Mouse (Mus musculus) embryo, embryonic 10 days (tissue): ENCODE data around the gene Hist1h2ak.
A peak's percentile ranks its signal among the peaks of the same experiment; 100 is the strongest.
"Not testable (repeated sequence)": the region's sequence is repeated elsewhere in the genome, so short reads cannot be mapped to it uniquely, and the experiment has no call there.

Experiments used
- DNase-seq: peaks from one replicate; pipeline ENCODE4 v3.0.0-alpha.2; 2015; ENCODE audit warnings: low spot score

Hist1h2ak gene

GRCm38 (mm10) chr13:21753524-21754285 lies at the start of gene Hist1h2ak, which contains the start of gene Hist1h2bn:
TSS of gene Hist1h2ak (minus strand) at chr13:21753827.
TSS of gene Hist1h2bn (plus strand) at chr13:21754123.
- DNase-seq = peak; percentile 94

- not testable (repeated sequence) for DNase-seq
Measured at GRCm38 (mm10) chr13:21803058-21803457, 49.4 kb upstream of the Hist1h2ak start.

- DNase-seq = not testable (repeated sequence)
Measured at GRCm38 (mm10) chr13:21797163-21797562, 43.5 kb upstream of the Hist1h2ak start.

- DNase-seq = peak; percentile 3
Measured at GRCm38 (mm10) chr13:21795584-21795983, 42.0 kb upstream of the Hist1h2ak start.

- peak; percentile 28 for DNase-seq
Measured at GRCm38 (mm10) chr13:21790601-21791283, 37.1 kb upstream of the Hist1h2ak start.

- DNase-seq = peak; percentile 4
Measured at GRCm38 (mm10) chr13:21789925-21790324, 36.3 kb upstream of the Hist1h2ak start.

- DNase-seq = peak; percentile 70
Measured at GRCm38 (mm10) chr13:21787760-21788593, 34.4 kb upstream of the Hist1h2ak start.

GRCm38 (mm10) chr13:21786899-21787629 lies 33.4 kb upstream of the Hist1h2ak start, which contains the start of the genes Hist1h2an and Hist1h2bp:
TSS of gene Hist1h2an (minus strand) at chr13:21787218.
TSS of gene Hist1h2bp (plus strand) at chr13:21787461.
- peak; percentile 96 for DNase-seq

GRCm38 (mm10) chr13:21786189-21786898 lies 32.7 kb upstream of the Hist1h2ak start:
- DNase-seq = peak; percentile 73

GRCm38 (mm10) chr13:21784311-21784710 lies 30.7 kb upstream of the Hist1h2ak start:
- DNase-seq = peak; percentile 42

GRCm38 (mm10) chr13:21783734-21784161 lies 30.1 kb upstream of the Hist1h2ak start:
- peak; percentile 68 for DNase-seq

- DNase-seq = peak; percentile 88
Measured at GRCm38 (mm10) chr13:21783255-21783617, 29.6 kb upstream of the Hist1h2ak start, which contains the start of gene Hist1h3i. TSS of gene Hist1h3i (minus strand) at chr13:21783370.

- DNase-seq = peak; percentile 75
Measured at GRCm38 (mm10) chr13:21782361-21783254, 29.0 kb upstream of the Hist1h2ak start.

GRCm38 (mm10) chr13:21781639-21782038 lies 28.0 kb upstream of the Hist1h2ak start:
- peak; percentile 10 for DNase-seq

- peak; percentile 18 for DNase-seq
Measured at GRCm38 (mm10) chr13:21781021-21781555, 27.5 kb upstream of the Hist1h2ak start.

- peak; percentile 90 for DNase-seq
Measured at GRCm38 (mm10) chr13:21779767-21780731, 26.4 kb upstream of the Hist1h2ak start, which contains the start of gene Hist1h1b. TSS of gene Hist1h1b (minus strand) at chr13:21780625.

GRCm38 (mm10) chr13:21778814-21779766 lies 25.5 kb upstream of the Hist1h2ak start:
- peak; percentile 94 for DNase-seq
